Mouse (Mus musculus): ENCODE results near the gene Higd2a.
A peak's percentile ranks its signal among the peaks of the same experiment; 100 is the strongest.

- TF ChIP-seq CTCF (IDR thresholded peaks at IDR 0.05), result no peak
- peak; percentile 40; the same call in 1 of the 2 replicates for TF ChIP-seq EP300 (IDR thresholded peaks at IDR 0.05)
Observed at GRCm38 (mm10) chr13:54632731-54633277, 42.8 kb downstream of the Higd2a start.

Data from lung, postnatal 0 days (tissue).